Mouse (Mus musculus) midbrain, embryonic 16.5 days (tissue): ENCODE results near the gene Rassf8. TPM values are rescaled to one million over a fixed set of nuclear protein-coding genes. Genes with fewer than 3 reads are reported as not detected.

Experiments used
- ATAC-seq: fragments of 200-750 bp; cut with Nextera tagmentation; 2 replicates; pipeline ENCODE4 v1.8.0; 2017; ENCODE audit warnings: moderate TSS enrichment
- H3K27ac ChIP-seq: fragments of 300-500 bp; sonication (generic); 2 replicates; pipeline ENCODE4 v1.5.1; 2014; ENCODE audit warnings: mild to moderate bottlenecking, low read length, mixed read lengths
- H3K27me3 ChIP-seq: fragments of 300-500 bp; sonication (generic); 2 replicates; pipeline ENCODE4 v1.6.1; 2014; ENCODE audit warnings: low read depth, low read length, mixed read lengths; ENCODE audit not compliant: control insufficient read depth, insufficient read depth
- H3K36me3 ChIP-seq: fragments of 300-500 bp; sonication (generic); 2 replicates; pipeline ENCODE4 v1.6.1; 2014; ENCODE audit warnings: mild to moderate bottlenecking, low read length, moderate library complexity, mixed read lengths; ENCODE audit not compliant: control insufficient read depth, insufficient read depth
- H3K4me1 ChIP-seq: fragments of 300-500 bp; sonication (generic); 2 replicates; pipeline ENCODE4 v1.6.1; 2014; ENCODE audit warnings: mild to moderate bottlenecking, low read length, mixed read lengths; ENCODE audit not compliant: control insufficient read depth, insufficient read depth
- H3K4me2 ChIP-seq: fragments of 300-500 bp; sonication (generic); 2 replicates; pipeline ENCODE4 v1.6.1; 2014; ENCODE audit warnings: mild to moderate bottlenecking, low read length, mixed read lengths
- H3K4me3 ChIP-seq: fragments of 300-500 bp; sonication (generic); 2 replicates; pipeline ENCODE4 v1.5.1; 2014; ENCODE audit warnings: low read depth, mild to moderate bottlenecking, low read length, moderate library complexity, mixed read lengths
- H3K9ac ChIP-seq: fragments of 300-500 bp; sonication (generic); 2 replicates; pipeline ENCODE4 v1.6.1; 2014; ENCODE audit warnings: low read depth, low read length, mixed read lengths
- H3K9me3 ChIP-seq: fragments of 300-500 bp; sonication (generic); replicated peaks from 2 replicates; pipeline ENCODE4 v1.6.1; 2014; ENCODE audit warnings: mild to moderate bottlenecking, low read length, mixed read lengths; ENCODE audit not compliant: control insufficient read depth, poor library complexity, severe bottlenecking
- WGBS: fragments of 180-500 bp; shearing (Covaris S2); extraction: QIAGEN DNeasy Blood & Tissue Kit; methylation state at CpG from one replicate; pipeline ENCODE4 v1.1.7; 2014; 5-methylcytosine and 5-hydroxymethylcytosine counted together
- polyA plus RNA-seq: library from polyadenylated mRNA; unstranded; fragments of >200 nt; fragmentation: Nextera tagmentation; extraction: Ambion mirVana; gene quantifications from 2 replicates; pipeline ENCODE4 v1.2.1, GENCODE M21; 2015

The Rassf8 gene
- polyA plus RNA-seq, 1 experiment from 2014 or later: 6.0 TPM

DNA sequence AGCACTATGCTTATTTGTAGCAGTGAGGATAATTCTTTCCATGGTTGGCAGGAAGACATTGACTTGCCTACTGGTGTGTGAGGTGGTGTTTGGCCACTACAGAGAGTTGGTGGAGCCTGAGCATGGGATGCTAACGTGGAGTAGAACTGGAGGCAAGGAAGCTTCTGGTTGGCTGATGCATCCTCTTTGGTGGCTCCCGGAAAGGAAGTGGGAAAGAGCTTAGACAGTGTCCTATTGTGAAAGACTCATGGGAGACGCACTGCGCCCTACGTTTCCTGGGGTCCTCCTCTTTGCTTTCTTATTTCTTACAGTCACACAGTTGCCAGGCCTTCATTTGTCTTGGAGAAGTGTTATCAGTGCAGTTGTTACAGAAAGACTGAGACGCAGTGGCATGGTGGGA, 20.4 kb downstream of the Rassf8 start:
- H3K4me2 ChIP-seq: no peak overlapping the region
- no peaks in the 10 kb centered on the region; the same call in 1 of the 2 replicates for H3K4me1 ChIP-seq
- H3K27ac ChIP-seq: no peak overlapping the region
- no peaks in the 10 kb centered on the region for H3K36me3 ChIP-seq
- no peak overlapping the region for H3K4me3 ChIP-seq
- no peak for ATAC-seq
- H3K9me3 ChIP-seq: no peaks in the 10 kb centered on the region
- no peaks in the 10 kb centered on the region for H3K27me3 ChIP-seq
- no peak overlapping the region for H3K9ac ChIP-seq
- 87% methylated on average over 6 of the region's 6 CpGs for WGBS

DNA sequence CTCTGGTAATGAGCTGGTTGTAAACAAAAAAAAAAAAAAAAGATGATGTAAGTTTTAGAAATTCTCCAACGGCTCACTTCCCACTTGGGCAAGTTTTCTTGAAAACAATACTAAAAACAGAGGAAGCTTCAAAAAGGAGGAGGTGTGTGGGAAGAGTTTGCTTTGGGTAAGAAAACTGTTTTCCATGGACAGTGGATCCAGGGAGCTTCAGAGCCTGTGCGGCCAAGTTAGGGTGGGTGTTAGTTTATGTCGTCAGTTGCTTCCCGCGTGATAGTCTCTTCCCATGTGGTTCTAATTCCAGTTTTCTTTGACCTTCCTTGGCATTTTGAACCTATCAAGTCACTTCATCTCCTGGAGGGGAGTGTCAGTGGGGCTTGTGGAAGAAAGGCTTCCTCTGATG, 21.1 kb downstream of the Rassf8 start:
- ATAC-seq: no peak
- Histone ChIP-seq H3K9me3 (no peaks in the 10 kb centered on the region), H3K36me3 (no peaks in the 10 kb centered on the region), H3K4me2 (no peak overlapping the region), H3K4me3 (no peak overlapping the region), H3K27ac (no peak overlapping the region), H3K27me3 (no peaks in the 10 kb centered on the region), H3K4me1 (no peaks in the 10 kb centered on the region; the same call in 1 of the 2 replicates), H3K9ac (no peak overlapping the region)
- 81% methylated on average over 5 of the region's 5 CpGs for WGBS

DNA sequence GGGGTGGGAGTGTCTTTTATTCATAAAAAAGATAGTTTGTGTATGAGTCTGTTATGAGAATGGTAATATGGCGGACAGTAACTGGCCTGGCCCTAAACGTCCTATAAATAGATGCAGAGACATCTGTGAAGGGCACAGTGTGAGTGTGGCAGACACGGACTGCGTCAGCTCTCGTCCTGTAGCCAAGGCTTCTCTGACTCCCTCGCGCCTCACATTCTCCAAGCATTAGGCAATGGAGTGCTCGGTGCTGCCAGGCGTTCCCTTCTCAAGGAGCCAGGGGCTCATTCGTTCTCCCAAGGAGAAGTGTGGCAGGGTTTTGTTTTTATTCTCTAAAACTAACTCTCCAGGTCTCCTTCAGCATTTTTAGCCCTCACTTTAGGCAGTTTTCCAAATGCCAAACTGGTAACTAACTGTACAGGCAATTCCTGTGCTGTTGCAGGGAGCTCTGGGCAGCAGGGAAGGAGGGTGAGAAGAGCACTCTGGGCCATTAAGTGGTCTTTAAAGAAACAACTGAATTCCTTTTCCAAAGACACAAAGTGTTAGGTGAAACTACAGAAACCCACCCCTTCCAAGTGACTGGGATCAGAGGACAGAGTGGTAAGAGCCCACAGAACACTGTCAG, 22.2 kb downstream of the Rassf8 start:
- no peaks in the 10 kb centered on the region for H3K9me3 ChIP-seq
- H3K4me2 ChIP-seq: no peak overlapping the region
- H3K27me3 ChIP-seq: no peaks in the 10 kb centered on the region
- 69% methylated on average over 10 of the region's 10 CpGs for WGBS
- no peak; the same call in 1 of the 2 replicates for ATAC-seq
- H3K9ac ChIP-seq: no peak overlapping the region
- H3K27ac ChIP-seq: no peak overlapping the region
- peaks cover 2% of the 10 kb centered on the region; the same call in 1 of the 2 replicates for H3K4me1 ChIP-seq
- no peaks in the 10 kb centered on the region for H3K36me3 ChIP-seq
- no peak overlapping the region for H3K4me3 ChIP-seq

DNA sequence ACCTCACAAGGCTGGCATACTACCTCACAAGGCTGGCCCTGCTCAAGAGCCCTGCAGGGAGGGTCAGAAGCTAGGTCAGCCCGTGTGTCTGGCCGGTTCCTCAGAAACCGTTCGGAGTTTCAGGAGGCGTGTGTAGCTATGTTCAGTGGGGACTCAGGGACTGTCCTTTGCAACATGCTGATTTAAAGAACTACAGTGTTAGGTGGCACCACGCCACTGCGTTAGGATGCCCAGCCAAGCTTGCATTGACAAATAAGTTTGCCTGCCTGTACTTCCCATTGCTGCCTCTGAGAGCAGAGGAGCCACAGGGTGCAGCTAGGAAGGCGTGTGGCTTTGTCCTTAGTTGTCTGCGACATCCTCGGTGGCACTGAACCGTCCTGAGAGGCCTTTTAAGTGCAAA, 23.3 kb downstream of the Rassf8 start:
- Histone ChIP-seq H3K4me2 (no peak overlapping the region), H3K4me1 (peaks cover 2% of the 10 kb centered on the region; the same call in 1 of the 2 replicates), H3K27me3 (no peaks in the 10 kb centered on the region), H3K36me3 (no peaks in the 10 kb centered on the region), H3K27ac (no peak overlapping the region), H3K4me3 (no peak overlapping the region), H3K9me3 (no peaks in the 10 kb centered on the region), H3K9ac (no peak overlapping the region)
- 62% methylated on average over 11 of the region's 11 CpGs for WGBS
- ATAC-seq: no peak

DNA sequence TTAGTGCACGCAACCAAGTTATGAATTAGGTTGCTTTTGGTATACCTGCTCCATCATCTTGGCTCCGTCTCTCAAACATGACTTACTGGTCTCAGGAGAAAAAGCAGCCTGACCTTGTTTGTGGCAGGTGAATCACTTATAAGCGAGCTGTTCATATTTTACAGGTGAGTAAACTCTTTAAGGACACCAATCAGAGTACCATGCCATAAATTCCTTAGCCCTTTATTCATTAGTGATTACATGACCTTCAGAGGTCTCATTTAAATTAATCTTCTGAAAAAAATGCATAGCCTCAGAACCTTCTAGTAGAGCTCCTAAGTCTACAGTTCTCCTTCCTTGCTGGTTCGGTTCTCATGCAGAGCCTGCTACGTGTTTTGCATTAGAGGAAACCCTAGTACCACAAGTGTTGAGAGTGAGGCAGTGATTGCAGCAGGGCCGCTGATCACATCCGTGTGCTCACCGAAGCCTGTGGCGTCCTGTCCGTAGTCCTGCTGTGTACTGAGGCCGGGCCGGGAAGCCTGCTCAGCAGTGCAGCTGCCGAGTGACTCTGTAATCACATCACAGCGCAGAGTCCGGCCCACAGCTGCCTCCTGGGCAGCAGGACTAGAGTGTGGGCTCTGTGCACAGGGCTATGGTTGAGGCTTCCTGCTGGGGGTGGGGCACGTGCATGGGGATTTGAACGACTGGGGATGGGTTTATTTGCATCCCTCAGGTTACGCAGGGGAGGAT, 23.9 kb downstream of the Rassf8 start:
- Histone ChIP-seq H3K36me3 (no peaks in the 10 kb centered on the region), H3K4me3 (no peak overlapping the region), H3K27me3 (no peaks in the 10 kb centered on the region), H3K4me2 (no peak overlapping the region), H3K9ac (no peak overlapping the region), H3K4me1 (peaks cover 2% of the 10 kb centered on the region; the same call in 1 of the 2 replicates), H3K27ac (no peak overlapping the region), H3K9me3 (no peaks in the 10 kb centered on the region)
- no peak for ATAC-seq
- WGBS: 27% methylated on average over 18 of the region's 18 CpGs

DNA sequence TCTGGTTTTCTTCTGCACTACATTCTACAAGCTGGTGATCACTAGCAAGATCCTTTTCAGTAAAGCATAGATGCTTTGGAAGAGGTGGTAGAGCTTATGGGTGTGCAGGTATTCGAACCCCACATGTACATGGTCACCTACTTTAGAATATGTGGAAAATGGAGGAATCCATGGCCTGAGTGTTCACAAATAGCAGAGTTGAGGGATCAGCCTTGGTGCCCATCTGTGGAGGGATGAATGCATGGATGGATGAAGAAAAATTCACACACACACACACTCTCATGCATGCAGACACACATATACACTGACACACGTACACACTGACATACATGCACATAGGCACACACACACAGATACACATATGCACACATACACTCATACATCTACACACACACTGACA, 27.9 kb downstream of the Rassf8 start:
- WGBS: 94% methylated on average over 2 of the region's 2 CpGs
- no peaks in the 10 kb centered on the region for H3K27me3 ChIP-seq
- ATAC-seq: no peak

DNA sequence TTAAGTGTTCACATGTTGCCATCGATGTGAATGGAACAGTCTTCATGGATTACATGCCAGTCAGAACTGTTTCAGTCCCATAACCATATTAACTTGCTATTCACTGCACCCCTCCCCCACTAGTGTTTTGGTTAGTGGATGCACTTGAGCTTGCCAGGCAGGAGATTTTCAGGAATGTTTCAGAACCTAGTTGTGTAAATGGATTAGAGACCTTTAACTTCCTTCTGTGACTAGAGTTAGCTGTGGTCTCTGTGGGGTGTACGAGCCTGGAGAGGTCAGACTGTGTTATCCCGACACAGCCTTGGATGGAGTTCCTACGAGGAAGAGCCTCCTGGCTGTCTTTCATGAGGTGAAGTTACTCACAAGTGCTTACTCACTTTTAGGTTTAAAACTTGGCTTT, 29.7 kb downstream of the Rassf8 start:
- Histone ChIP-seq H3K9me3 (no peaks in the 10 kb centered on the region), H3K4me2 (no peak overlapping the region), H3K9ac (no peak overlapping the region), H3K36me3 (no peaks in the 10 kb centered on the region), H3K4me3 (no peak overlapping the region), H3K27ac (no peak overlapping the region), H3K27me3 (no peaks in the 10 kb centered on the region), H3K4me1 (0 out of 2 replicates have a peak, but pooled peaks cover 2% of the 10 kb centered on the region)
- ATAC-seq: no peak
- WGBS: 73% methylated on average over 4 of the region's 4 CpGs

More for the DNA sequence above, 27.9 kb downstream of the Rassf8 start:
- Histone ChIP-seq H3K9ac (no peak overlapping the region), H3K4me3 (no peak overlapping the region), H3K9me3 (no peaks in the 10 kb centered on the region), H3K4me2 (no peak overlapping the region), H3K36me3 (no peaks in the 10 kb centered on the region), H3K27ac (no peak overlapping the region), H3K4me1 (peaks cover 2% of the 10 kb centered on the region; the same call in 1 of the 2 replicates)

DNA sequence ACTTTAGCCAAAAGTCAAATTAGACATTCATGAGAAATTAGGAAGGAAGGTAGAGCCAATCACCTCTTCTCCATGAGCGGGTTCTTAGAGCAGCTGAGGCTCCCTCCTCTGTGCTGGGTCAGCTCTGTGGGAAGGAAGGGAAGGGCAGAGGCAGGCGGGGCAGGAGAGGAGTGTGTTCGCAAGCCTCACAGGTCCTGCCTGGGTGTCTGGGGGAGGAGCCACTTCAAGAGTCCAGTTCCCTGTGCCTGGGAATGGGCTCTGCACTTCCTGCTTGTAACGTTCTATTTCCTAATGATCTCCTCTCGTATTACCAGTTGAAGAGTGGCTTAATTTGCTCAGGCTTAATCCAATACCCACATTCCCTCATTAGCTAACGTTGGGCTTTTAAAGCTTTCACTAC, 32.8 kb downstream of the Rassf8 start:
- no peaks in the 10 kb centered on the region for H3K27me3 ChIP-seq
- H3K9me3 ChIP-seq: no peaks in the 10 kb centered on the region
- ATAC-seq: no peak
- no peaks in the 10 kb centered on the region for H3K36me3 ChIP-seq
- H3K4me3 ChIP-seq: no peak overlapping the region
- no peak overlapping the region for H3K27ac ChIP-seq
- 22% methylated on average over 6 of the region's 6 CpGs for WGBS
- no peak overlapping the region for H3K4me2 ChIP-seq
- H3K9ac ChIP-seq: no peak overlapping the region
- no peaks in the 10 kb centered on the region for H3K4me1 ChIP-seq

DNA sequence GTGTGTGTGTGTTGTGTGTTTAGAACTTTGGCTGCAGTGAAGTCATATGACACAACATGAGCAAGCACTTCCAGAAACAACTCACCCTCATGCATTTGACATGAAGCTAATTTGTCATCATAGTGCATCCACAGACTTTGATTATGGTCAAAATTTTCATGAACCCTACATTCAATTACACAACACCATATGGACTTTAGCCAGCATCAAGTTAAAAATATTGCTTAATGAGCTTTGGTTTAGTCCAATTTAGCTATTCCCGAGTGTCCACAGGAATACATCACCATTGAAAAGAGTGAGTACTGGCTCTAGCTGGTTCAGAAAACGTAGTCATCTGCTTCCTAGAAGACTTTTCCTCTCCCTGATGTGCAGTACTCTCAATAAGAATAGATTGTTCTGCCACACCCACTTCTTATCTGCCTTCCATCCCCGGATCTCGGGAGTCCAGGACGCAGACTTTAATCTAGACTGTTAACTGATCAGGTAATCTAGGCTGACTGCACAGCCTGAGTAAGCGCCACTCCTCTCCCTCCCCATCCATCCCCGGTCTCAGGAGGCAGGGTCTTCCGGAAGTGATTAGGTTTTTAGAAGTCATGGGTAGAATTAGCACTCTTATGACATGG, 33.7 kb downstream of the Rassf8 start:
- no peak overlapping the region for H3K27ac ChIP-seq
- no peaks in the 10 kb centered on the region for H3K9me3 ChIP-seq
- no peak overlapping the region for H3K9ac ChIP-seq
- WGBS: 59% methylated on average over 8 of the region's 8 CpGs
- no peaks in the 10 kb centered on the region for H3K27me3 ChIP-seq
- H3K36me3 ChIP-seq: no peaks in the 10 kb centered on the region
- H3K4me2 ChIP-seq: no peak overlapping the region
- no peak for ATAC-seq
- H3K4me1 ChIP-seq: no peaks in the 10 kb centered on the region
- H3K4me3 ChIP-seq: no peak overlapping the region
